Mouse (Mus musculus): ENCODE measurements around the gene Elmo1. TPM values are rescaled to one million over a fixed set of nuclear protein-coding genes. Genes with fewer than 3 reads are reported as not detected.

Gene Elmo1
- total and polyA plus RNA-seq, 2 experiments from 2014 or later: 6.5 to 17.9 TPM

DNA sequence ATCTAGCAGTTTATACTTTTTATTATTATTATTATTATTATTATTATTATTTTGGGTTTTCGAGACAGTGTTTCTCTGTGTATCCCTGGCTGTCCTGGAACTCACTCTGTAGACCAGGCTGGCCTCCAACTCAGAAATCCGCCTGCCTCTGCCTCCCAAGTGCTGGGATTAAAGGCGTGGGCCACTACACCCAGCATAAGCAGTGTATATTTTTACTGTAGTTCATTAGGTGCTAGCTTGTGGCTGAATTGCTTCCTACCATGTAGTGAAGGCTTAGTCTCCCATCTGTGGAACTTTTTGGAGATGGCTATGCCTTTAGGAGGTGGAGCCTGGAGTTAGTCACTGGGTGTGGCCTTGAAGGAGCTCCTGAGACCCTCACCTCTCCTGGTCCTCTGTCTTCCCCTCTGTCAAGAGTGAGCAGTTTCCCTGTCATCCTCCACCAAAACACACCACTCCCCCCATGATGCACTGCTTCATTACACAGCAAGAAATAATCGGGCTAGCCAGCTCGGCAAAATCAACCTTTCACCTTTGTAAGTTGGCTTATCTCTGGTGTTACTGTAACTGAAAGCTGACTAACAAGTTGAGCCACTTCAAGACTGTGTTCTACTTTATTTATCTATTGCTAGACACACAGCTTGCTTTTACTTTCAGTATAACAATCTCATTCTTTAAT is 41.1 kb downstream of the Elmo1 start:
- TF ChIP-seq EP300 (IDR thresholded peaks at IDR 0.05; ENCODE audit: low read depth) (no peak), CTCF (IDR thresholded peaks at IDR 0.05; ENCODE audit: low read depth) (no peak)
- 66% methylated on average over 5 of the region's 5 CpGs for WGBS
- no peak for DNase-seq (ENCODE audit: low spot score)
- H3K4me2 ChIP-seq (ENCODE audit: low read depth, low read length): no peak overlapping the region
- H3K9ac ChIP-seq (replicated peaks; ENCODE audit: low read depth, low read length): no peak overlapping the region
- no peaks in the 10 kb centered on the region for H3K27me3 ChIP-seq (ENCODE audit: control insufficient read depth, insufficient read depth, low read length)
- no peak overlapping the region for H3K4me3 ChIP-seq (ENCODE audit: low read depth, low read length)
- H3K9me3 ChIP-seq (replicated peaks; ENCODE audit: control insufficient read depth, low read length): no peaks in the 10 kb centered on the region
- H3K27ac ChIP-seq (ENCODE audit: low read depth): no peak overlapping the region
- ATAC-seq (ENCODE audit: insufficient read depth, low read depth): no peak
- no peaks in the 10 kb centered on the region for H3K36me3 ChIP-seq (replicated peaks; ENCODE audit: control insufficient read depth, insufficient read depth, low read length)
- H3K4me1 ChIP-seq (ENCODE audit: control insufficient read depth, insufficient read depth): 0 out of 2 replicates have a peak, but pooled peaks cover 4% of the 10 kb centered on the region

DNA sequence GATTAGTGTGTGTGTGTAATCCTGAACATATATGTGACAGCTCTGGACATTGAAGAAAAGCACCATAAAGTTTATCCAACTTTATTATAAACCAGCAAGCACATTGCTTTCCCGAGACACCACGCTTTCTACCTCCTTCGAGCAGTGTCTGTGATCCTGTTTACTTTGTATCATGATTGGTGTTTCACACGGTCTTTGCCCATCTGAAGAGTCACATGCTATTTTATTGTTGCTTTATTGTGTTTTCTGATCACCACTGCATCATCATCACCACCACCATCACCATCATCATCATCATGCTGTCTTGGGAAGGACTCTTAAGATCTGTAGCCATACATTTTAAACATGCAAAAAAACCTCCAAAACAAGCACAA is 41.6 kb downstream of the Elmo1 start:
- 0 out of 2 replicates have a peak, but pooled peaks cover 4% of the 10 kb centered on the region for H3K4me1 ChIP-seq (ENCODE audit: control insufficient read depth, insufficient read depth)
- no peaks in the 10 kb centered on the region for H3K36me3 ChIP-seq (replicated peaks; ENCODE audit: control insufficient read depth, insufficient read depth, low read length)
- no peak overlapping the region for H3K27ac ChIP-seq (ENCODE audit: low read depth)
- TF ChIP-seq CTCF (IDR thresholded peaks at IDR 0.05; ENCODE audit: low read depth) (no peak), EP300 (IDR thresholded peaks at IDR 0.05; ENCODE audit: low read depth) (no peak)
- WGBS: 84% methylated on average over 4 of the region's 4 CpGs
- H3K9ac ChIP-seq (replicated peaks; ENCODE audit: low read depth, low read length): no peak overlapping the region
- H3K4me3 ChIP-seq (ENCODE audit: low read depth, low read length): no peak overlapping the region
- no peak for DNase-seq (ENCODE audit: low spot score)
- H3K27me3 ChIP-seq (ENCODE audit: control insufficient read depth, insufficient read depth, low read length): no peaks in the 10 kb centered on the region
- no peaks in the 10 kb centered on the region for H3K9me3 ChIP-seq (replicated peaks; ENCODE audit: control insufficient read depth, low read length)
- ATAC-seq (ENCODE audit: insufficient read depth, low read depth): no peak
- no peak overlapping the region for H3K4me2 ChIP-seq (ENCODE audit: low read depth, low read length)

GRCm38 (mm10) chr13:20133602-20134394 is 43.4 kb downstream of the Elmo1 start:
- peak overlapping the region; percentile 71 for H3K27ac ChIP-seq (ENCODE audit: low read depth)
- no peaks in the 10 kb centered on the region for H3K27me3 ChIP-seq (ENCODE audit: control insufficient read depth, insufficient read depth, low read length)
- no peaks in the 10 kb centered on the region for H3K36me3 ChIP-seq (replicated peaks; ENCODE audit: control insufficient read depth, insufficient read depth, low read length)
- H3K4me3 ChIP-seq (ENCODE audit: low read depth, low read length): no peak overlapping the region
- H3K9ac ChIP-seq (replicated peaks; ENCODE audit: low read depth, low read length): no peak overlapping the region
- peak; percentile 51 for DNase-seq (ENCODE audit: low spot score)
- H3K4me1 ChIP-seq (ENCODE audit: control insufficient read depth, insufficient read depth): peaks cover 4% of the 10 kb centered on the region; the same call in 1 of the 2 replicates
- ATAC-seq (ENCODE audit: insufficient read depth, low read depth): peak; percentile 68; the same call in 1 of the 2 replicates
- TF ChIP-seq EP300 (IDR thresholded peaks at IDR 0.05; ENCODE audit: low read depth) (no peak), CTCF (IDR thresholded peaks at IDR 0.05; ENCODE audit: low read depth) (no peak)
- 44% methylated on average over 6 of the region's 6 CpGs for WGBS
- no peaks in the 10 kb centered on the region for H3K9me3 ChIP-seq (replicated peaks; ENCODE audit: control insufficient read depth, low read length)
- H3K4me2 ChIP-seq (ENCODE audit: low read depth, low read length): no peak overlapping the region

- no peak for DNase-seq (ENCODE audit: low spot score)
- H3K4me1 ChIP-seq (ENCODE audit: control insufficient read depth, insufficient read depth): peaks cover 4% of the 10 kb centered on the region; the same call in 1 of the 2 replicates
- H3K9ac ChIP-seq (replicated peaks; ENCODE audit: low read depth, low read length): no peak overlapping the region
- H3K9me3 ChIP-seq (replicated peaks; ENCODE audit: control insufficient read depth, low read length): no peaks in the 10 kb centered on the region
- WGBS: 80% methylated on average over 18 of the region's 18 CpGs
- no peaks in the 10 kb centered on the region for H3K27me3 ChIP-seq (ENCODE audit: control insufficient read depth, insufficient read depth, low read length)
- peak overlapping the region; percentile 71; the same call in 1 of the 2 replicates for H3K27ac ChIP-seq (ENCODE audit: low read depth)
- peak; percentile 58 for ATAC-seq (ENCODE audit: insufficient read depth, low read depth)
- TF ChIP-seq CTCF (IDR thresholded peaks at IDR 0.05; ENCODE audit: low read depth) (no peak), EP300 (IDR thresholded peaks at IDR 0.05; ENCODE audit: low read depth) (0 out of 2 replicates have a peak, but pooled peaks have one; percentile 52)
- H3K4me3 ChIP-seq (ENCODE audit: low read depth, low read length): no peak overlapping the region
- no peak overlapping the region for H3K4me2 ChIP-seq (ENCODE audit: low read depth, low read length)
- H3K36me3 ChIP-seq (replicated peaks; ENCODE audit: control insufficient read depth, insufficient read depth, low read length): no peaks in the 10 kb centered on the region
Observed at GRCm38 (mm10) chr13:20134395-20135225, 44.2 kb downstream of the Elmo1 start.

DNA sequence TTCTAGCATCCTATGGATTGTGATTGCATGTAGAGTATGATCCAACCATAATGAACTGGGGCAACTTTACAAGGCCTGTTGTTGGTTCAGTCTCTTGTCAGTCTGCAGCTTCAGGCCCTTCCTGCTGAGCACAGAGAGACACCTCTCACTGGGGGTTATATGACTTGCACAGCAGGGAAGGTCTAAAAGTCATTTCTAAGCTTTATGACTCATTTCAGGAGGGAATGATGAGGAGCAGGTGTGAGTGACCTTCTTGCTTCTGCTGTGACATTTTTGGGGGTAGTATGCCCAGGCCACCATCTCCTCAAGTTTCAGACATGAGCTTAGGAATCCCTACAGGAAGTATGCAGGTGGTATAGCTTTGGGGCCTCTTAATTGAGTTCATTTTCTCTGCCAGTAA is 46.4 kb downstream of the Elmo1 start:
- no peaks in the 10 kb centered on the region for H3K27me3 ChIP-seq (ENCODE audit: control insufficient read depth, insufficient read depth, low read length)
- H3K9ac ChIP-seq (replicated peaks; ENCODE audit: low read depth, low read length): no peak overlapping the region
- H3K9me3 ChIP-seq (replicated peaks; ENCODE audit: control insufficient read depth, low read length): no peaks in the 10 kb centered on the region
- no peak overlapping the region for H3K27ac ChIP-seq (ENCODE audit: low read depth)
- DNase-seq (ENCODE audit: low spot score) (no peak), ATAC-seq (ENCODE audit: insufficient read depth, low read depth) (no peak)
- TF ChIP-seq EP300 (IDR thresholded peaks at IDR 0.05; ENCODE audit: low read depth) (no peak), CTCF (IDR thresholded peaks at IDR 0.05; ENCODE audit: low read depth) (no peak)
- no peak overlapping the region for H3K4me2 ChIP-seq (ENCODE audit: low read depth, low read length)
- H3K4me1 ChIP-seq (ENCODE audit: control insufficient read depth, insufficient read depth): peaks cover 4% of the 10 kb centered on the region; the same call in 1 of the 2 replicates
- no peak overlapping the region for H3K4me3 ChIP-seq (ENCODE audit: low read depth, low read length)
- no peaks in the 10 kb centered on the region for H3K36me3 ChIP-seq (replicated peaks; ENCODE audit: control insufficient read depth, insufficient read depth, low read length)
